Mouse (Mus musculus) A20 (cell line): ENCODE results near the gene Gse1.
A peak's percentile ranks its signal among the peaks of the same experiment; 100 is the strongest.

ENCODE experiments used
- DNase-seq: peaks from one replicate; pipeline ENCODE4 v3.0.0-alpha.2; 2011; ENCODE audit warnings: low read depth, low spot score

Gse1 gene

GRCm38 (mm10) chr8:120212596-120212995 is 15.7 kb upstream of the Gse1 start:
- no peak for DNase-seq

DNA sequence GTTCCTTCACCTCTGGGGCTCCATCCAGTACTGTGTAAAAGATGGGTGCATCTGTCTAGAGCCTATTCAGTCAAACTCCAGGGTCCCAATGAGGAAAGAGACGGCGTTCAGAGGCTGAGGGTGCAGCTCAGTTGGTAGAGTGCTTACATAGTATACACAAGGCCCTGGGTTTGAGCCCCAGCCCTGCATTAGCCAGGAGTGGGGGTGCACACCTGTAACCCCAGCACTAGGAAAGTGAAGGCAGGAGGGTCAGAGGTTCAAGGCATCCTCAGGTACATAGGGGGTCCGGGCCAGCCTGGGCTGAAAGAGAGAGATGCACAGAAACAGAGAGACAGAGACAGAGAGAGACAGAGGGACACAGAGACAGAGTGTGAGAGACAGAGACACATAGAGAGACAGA is 15.0 kb upstream of the Gse1 start:
- DNase-seq, result no peak

GRCm38 (mm10) chr8:120213939-120214338 is 14.3 kb upstream of the Gse1 start:
- peak; percentile 89 for DNase-seq

DNA sequence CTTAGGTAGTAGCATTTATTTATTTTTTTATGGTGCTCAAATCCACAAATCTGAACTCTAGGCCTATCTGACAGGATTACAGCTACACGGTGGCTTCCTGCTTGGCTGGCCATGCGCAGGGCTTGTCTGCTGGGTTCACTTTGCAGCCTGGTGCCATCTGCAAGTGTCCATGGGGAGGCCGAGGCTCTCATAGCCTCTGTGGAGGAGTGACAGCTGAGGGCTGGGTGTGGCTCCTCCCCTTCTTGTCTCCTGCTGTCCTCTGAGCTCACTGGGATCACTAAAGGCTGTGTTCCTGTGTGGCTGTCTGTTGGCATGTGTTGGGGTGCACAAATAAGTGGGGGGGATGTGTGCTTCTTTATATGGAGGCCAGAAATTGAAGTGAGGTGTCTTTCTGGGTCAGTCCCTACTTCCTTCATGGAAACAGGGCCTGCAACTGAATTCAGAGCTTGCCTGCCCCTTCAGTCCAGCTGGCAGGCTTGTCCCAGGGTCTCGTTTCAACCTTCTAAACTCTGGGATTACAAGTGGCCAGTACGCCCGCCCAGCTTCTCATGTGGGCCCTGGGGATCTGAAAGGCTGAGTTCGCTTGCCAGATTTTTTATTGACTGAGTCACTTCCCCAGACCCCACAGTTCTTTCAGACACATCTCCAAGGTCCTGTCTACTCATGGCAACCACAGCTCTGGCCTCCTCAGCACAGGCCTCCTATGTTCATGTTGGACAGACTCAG is 12.7 kb upstream of the Gse1 start:
- peak; percentile 90 for DNase-seq

GRCm38 (mm10) chr8:120216855-120217830 is 11.1 kb upstream of the Gse1 start:
- peak; percentile 86 for DNase-seq

- no peak for DNase-seq
These were observed 5.7 kb upstream of the Gse1 start for GRCm38 (mm10) chr8:120222548-120222947.

- peak; percentile 71 for DNase-seq
These were observed 3.5 kb upstream of the Gse1 start for GRCm38 (mm10) chr8:120224521-120225420.

DNA sequence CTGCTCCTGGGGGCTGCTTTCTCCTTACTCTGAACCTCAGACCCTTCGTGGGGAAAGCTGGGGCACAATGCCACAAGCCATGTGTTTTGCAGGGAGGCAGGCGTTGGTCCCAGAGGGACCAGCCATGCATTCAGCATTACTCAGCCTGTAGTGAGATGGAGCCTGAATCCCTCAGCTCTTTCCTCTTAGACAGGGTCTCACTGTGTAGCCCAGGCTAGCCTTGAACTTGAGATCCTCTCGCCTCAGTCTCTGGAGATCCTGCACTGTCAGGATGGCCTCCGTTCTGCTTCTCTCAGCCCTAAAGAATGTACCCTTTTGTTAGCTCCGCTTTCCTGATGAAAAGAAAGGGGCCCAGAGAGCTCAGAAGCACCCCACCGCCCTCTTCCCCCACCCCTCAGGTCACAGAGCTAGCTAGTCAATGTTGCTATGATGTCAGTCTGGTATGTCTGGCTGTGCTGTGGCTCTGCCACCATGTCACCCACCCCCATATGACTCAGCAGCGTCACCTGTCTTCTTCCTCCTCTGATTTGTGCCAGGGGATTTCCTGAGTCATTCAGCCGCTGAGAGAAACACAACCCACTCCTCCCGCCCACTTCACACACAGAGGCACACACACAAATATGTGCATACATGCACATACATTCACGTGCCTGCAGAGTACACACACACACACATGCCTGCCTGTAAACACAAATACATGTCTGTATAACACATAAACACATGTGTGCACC is 2.7 kb upstream of the Gse1 start:
- peak; percentile 86 for DNase-seq

GRCm38 (mm10) chr8:120226700-120227577 is 1.3 kb upstream of the Gse1 start:
- DNase-seq, result peak; percentile 39

- no peak for DNase-seq
These were observed 729 bp upstream of the Gse1 start for GRCm38 (mm10) chr8:120227578-120227876.

GRCm38 (mm10) chr8:120228781-120229573 is 721 bp downstream of the Gse1 start:
- no peak for DNase-seq

GRCm38 (mm10) chr8:120229574-120229916 is 1.3 kb downstream of the Gse1 start:
- DNase-seq, result no peak

DNA sequence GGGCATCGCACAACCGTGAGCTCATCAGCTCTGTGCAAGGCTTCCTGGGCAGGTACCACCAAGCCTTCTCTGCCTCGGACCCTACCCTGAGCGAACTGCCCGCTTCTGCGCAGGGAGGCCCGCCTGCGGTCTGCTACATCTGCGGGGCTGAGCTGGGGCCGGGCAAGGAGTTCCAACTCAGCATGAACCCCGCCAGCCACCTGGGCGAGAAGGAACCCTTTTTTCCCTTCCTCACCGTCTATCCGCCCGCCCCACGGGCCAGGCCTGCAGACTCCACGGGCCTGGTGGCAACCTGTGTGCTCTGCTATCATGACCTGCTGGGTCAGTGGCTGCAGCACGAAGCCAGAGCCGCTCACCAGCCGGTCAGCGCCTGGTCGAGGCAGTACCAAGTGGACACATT is 1.8 kb downstream of the Gse1 start:
- DNase-seq, result no peak

DNA sequence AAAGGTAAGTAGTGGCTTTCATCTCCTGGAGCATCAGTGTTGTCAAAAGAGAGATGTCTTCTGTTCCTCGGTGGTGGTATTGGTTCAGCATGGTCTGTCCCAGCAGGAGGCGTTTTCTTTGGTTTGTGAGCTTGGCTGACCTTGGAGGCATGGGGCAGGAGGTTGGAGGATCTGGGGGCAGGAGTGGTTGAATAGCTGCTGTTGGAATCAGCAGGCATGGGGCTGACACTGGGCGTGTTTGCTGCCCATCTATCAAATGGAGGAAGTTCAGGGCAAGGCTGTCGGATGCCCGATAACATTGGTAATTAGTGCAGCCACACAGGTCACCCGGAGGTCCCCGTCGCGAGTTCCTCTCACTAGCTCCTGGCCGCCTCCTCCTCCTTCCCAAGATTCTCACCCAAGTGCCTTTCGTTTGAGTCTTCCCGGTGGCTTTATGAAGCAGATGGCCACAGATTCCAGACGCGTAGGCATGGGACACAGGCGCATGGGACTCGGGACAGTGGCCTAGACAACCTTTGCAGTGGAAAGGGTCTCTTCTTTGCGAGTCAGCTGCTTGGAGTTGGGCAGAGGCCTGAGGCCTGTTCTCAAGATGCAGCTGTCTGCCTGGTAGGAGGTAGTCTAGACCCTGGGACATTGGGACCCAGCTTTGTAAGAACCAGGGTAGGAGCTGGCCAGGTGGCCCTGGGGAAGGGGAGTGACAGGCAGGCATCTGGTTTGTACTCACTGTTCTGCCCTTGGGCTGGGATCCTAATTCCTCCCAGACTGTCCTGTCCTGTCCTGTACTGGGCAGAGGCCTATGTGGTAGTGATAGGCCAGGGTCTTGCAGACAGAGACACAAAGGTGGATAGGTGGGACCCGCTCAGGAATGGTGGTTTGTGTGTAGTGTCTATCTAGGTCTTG is 2.7 kb downstream of the Gse1 start:
- no peak for DNase-seq

GRCm38 (mm10) chr8:120231870-120232269 is 3.6 kb downstream of the Gse1 start:
- DNase-seq, result no peak

DNA sequence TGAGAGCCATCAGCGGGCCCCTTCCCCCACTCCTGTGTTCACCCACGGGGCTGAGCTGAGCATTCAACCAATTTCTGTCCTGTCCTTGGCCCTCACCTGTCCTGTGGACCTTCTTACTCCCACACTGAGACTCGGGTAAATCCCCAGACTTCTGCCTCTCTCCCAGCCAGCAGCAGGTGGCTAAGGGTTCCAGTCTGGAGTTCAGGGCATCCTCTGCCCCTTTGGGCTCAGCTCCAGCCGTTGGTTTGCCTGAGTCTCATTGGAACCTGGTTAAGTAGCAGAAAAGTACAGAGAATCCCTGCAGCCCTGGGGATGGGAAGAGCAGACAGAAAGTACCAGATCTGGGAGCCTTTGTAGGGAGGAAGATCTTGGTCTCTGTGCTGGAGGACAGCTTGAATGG is 4.1 kb downstream of the Gse1 start:
- no peak for DNase-seq

DNA sequence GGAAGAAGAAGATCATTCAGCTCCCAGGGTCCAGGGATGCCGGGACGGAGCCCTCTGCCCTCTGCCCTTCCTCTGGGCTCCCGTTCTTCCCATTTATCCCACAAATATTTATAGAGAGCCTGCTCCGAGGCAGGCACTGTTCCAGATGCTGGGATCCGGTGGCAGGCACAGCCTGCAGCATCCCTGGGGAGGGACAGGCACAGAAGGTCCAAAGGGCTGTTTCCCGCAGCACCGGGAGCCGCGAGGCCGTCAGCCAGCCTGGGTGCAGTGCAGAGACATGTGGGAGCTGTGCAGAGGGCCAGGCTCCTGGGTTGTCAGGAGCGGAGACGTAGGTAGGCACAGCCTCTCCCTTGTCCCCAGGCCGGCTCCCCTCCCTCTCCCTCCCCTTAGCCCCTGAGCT is 4.7 kb downstream of the Gse1 start:
- no peak for DNase-seq

- no peak for DNase-seq
These were observed 6.2 kb downstream of the Gse1 start for GRCm38 (mm10) chr8:120234457-120234856.
